9 mouse cellular contexts compared by ENCODE assay signal in the genomic region with DNA sequence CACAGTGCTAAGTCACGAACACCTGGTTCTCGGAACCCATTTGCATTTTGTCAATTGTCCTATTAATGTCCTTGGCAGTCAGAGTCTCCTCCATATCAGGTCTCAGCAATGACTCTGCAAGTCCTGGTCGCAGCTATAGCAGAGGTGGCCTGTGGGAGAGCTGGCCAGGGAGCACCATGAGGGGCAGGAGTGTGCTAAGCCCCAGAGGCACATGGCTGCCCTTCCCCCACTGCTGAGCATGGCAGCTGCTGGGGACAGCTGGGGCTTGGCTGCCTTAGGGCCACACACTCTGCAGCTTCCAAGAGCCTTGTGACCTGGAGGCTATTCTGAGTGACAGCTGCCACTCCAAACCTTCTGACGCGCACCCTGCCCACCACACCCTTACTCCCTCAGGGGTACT. TPM values are rescaled to one million over a fixed set of nuclear protein-coding genes. Genes with fewer than 3 reads are reported as not detected.
DNase-seq lines count a peak whose midpoint lies in the region; ATAC-seq and TF ChIP-seq lines count a peak whose summit lies in the region.
"Had no signal": no experiment of that assay in that cellular context is flagged by ENCODE, and none has a peak within 500 bp of the region (broad histone marks: within the 10 kb centered on the region; RNA-seq: fewer than 3 reads in every experiment).

No protein-coding gene starts in this region.

- peaks cover 25% of the 10 kb centered on the region for H3K4me1 ChIP-seq in kidney, embryonic 15.5 days
- peaks cover 26% of the 10 kb centered on the region for H3K4me1 ChIP-seq in heart, embryonic 13.5 days

- no peaks in the 10 kb centered on the region for H3K36me3 ChIP-seq in kidney, embryonic 15.5 days
- no peaks in the 10 kb centered on the region for H3K36me3 ChIP-seq in heart, embryonic 13.5 days

- 0 out of 2 replicates have a peak overlapping the region, but pooled peaks have one; percentile 4 for H3K27ac ChIP-seq in kidney, embryonic 15.5 days
- H3K27ac ChIP-seq in heart, embryonic 13.5 days (replicated peaks), result no peak overlapping the region

- H3K4me3 ChIP-seq in kidney, embryonic 15.5 days (replicated peaks), result no peak overlapping the region
- H3K4me3 ChIP-seq in heart, embryonic 13.5 days, result no peak overlapping the region

- no peak overlapping the region for H3K4me2 ChIP-seq in kidney, embryonic 15.5 days
- H3K4me2 ChIP-seq in heart, embryonic 13.5 days, result no peak overlapping the region

- H3K9me3 ChIP-seq in kidney, embryonic 15.5 days (replicated peaks), result 0 out of 2 replicates have a peak, but pooled peaks cover 7% of the 10 kb centered on the region
- peaks cover 9% of the 10 kb centered on the region for H3K9me3 ChIP-seq in heart, embryonic 13.5 days

- no peak overlapping the region for H3K9ac ChIP-seq in kidney, embryonic 15.5 days
- H3K9ac ChIP-seq in heart, embryonic 13.5 days, result no peak overlapping the region

- WGBS in kidney, embryonic 15.5 days, result 67% methylated on average over 5 of the region's 5 CpGs
- WGBS in heart, embryonic 13.5 days, result 50% methylated on average over 5 of the region's 5 CpGs

- no peaks in the 10 kb centered on the region for H3K27me3 ChIP-seq in kidney, embryonic 15.5 days
- 0 out of 2 replicates have a peak, but pooled peaks cover 3% of the 10 kb centered on the region for H3K27me3 ChIP-seq in heart, embryonic 13.5 days (replicated peaks)

- no peak for TF ChIP-seq POLR2A in brain, embryonic 14.5 days (IDR thresholded peaks at IDR 0.05; ENCODE audit: borderline replicate concordance, extremely low read depth, insufficient read depth, insufficient read length, poor library complexity, severe bottlenecking)

- no peak for TF ChIP-seq CTCF in brain, embryonic 14.5 days (IDR thresholded peaks at IDR 0.05; ENCODE audit: borderline replicate concordance, extremely low read depth, insufficient read depth, insufficient read length)

- ATAC-seq in kidney, embryonic 15.5 days (replicated peaks; ENCODE audit: low FRiP score), result no peak
- ATAC-seq in heart, embryonic 13.5 days (ENCODE audit: extremely low read depth, insufficient number of reproducible peaks, low FRiP score, low TSS enrichment), result peak; percentile 55; the same call in 1 of the 2 replicates
- ATAC-seq in megakaryocyte-erythroid progenitor cell, adult 5-6 weeks (replicated peaks; ENCODE audit: low FRiP score, low TSS enrichment, poor library complexity, severe bottlenecking), result peak; percentile 58

- DNase-seq in kidney, adult 9 months, result no peak
- peak; percentile 66 for DNase-seq in brain, embryonic 14.5 days (ENCODE audit: low read depth)
- DNase-seq in urinary bladder, postnatal 25 days (ENCODE audit: low spot score), result no peak
- DNase-seq in spleen, postnatal 14 days (ENCODE audit: low spot score in 2 of 2), result no peak
- no peak for DNase-seq in layer of hippocampus, adult 8-10 months (ENCODE audit: low spot score in 2 of 2)
- DNase-seq: lung, postnatal 10 days had no signal

RNA-seq across cellular contexts. Expression of a gene that starts 52.3 kb away (rescaled TPM):
- 24.4 and 25.5 TPM in 2 replicates for polyA plus RNA-seq in kidney, embryonic 15.5 days (2015; fragmentation: Nextera tagmentation; extraction: Ambion mirVana)
- polyA plus RNA-seq in brain, embryonic 14.5 days (2012; rRNA removed), result 53.8 and 63.0 TPM in 2 replicates
- polyA plus RNA-seq in heart, embryonic 13.5 days (2015; fragmentation: Nextera tagmentation; extraction: Ambion mirVana), result 17.2 and 17.8 TPM in 2 replicates
- 186 and 189 TPM in 2 replicates for total RNA-seq in megakaryocyte-erythroid progenitor cell, adult 5-6 weeks (2014; fragmentation: Nextera tagmentation)
- 134 and 158 TPM in 2 replicates for total RNA-seq in megakaryocyte-erythroid progenitor cell, adult 5-6 weeks (2017)
- total RNA-seq in layer of hippocampus, adult 8-10 months (2022), result 100 to 1,000 TPM; 103 to 110 (median 105) TPM
